16 mouse cellular contexts compared by ENCODE assay signal in the genomic region with DNA sequence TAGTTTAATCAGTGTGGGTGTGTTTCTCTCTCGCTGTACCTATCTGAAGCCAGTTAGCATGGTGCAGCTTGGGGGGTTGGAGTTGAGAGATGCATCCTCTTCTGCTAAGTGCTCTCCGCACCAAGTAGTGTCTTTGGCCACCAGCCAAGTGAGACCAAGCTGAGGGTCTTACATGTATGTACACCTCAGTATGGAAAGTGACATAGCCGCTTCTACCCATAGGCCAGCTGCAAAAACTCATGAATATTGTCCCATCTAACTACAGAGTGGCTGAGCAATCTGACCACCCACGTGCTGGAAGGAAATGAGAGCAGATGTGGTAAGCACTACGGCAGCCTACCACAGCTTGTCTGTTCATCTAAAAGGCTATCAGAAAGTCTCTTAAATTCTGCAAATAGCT.
DNase-seq lines count a peak whose midpoint lies in the region; ATAC-seq lines count a peak whose summit lies in the region.
"Had no signal": no experiment of that assay in that cellular context is flagged by ENCODE, and none has a peak within 500 bp of the region (broad histone marks: within the 10 kb centered on the region; RNA-seq: fewer than 3 reads in every experiment).

No protein-coding gene starts in this region.

- no peaks in the 10 kb centered on the region for H3K27me3 ChIP-seq in forebrain, embryonic 16.5 days (replicated peaks; ENCODE audit: control insufficient read depth, insufficient read depth, low read length)
- H3K27me3 ChIP-seq in forebrain, embryonic 13.5 days, result no peaks in the 10 kb centered on the region
- H3K27me3 ChIP-seq in midbrain, embryonic 13.5 days, result no peaks in the 10 kb centered on the region
- no peaks in the 10 kb centered on the region for H3K27me3 ChIP-seq in midbrain, embryonic 14.5 days (ENCODE audit: control insufficient read depth, insufficient read depth, low read length)
- no peaks in the 10 kb centered on the region for H3K27me3 ChIP-seq in liver, embryonic 12.5 days (replicated peaks)
- H3K27me3 ChIP-seq: midbrain, embryonic 12.5 days had no signal

- no peaks in the 10 kb centered on the region for H3K9me3 ChIP-seq in forebrain, embryonic 16.5 days (ENCODE audit: control insufficient read depth, low read length)
- H3K9me3 ChIP-seq in forebrain, embryonic 13.5 days (replicated peaks), result no peaks in the 10 kb centered on the region
- no peaks in the 10 kb centered on the region for H3K9me3 ChIP-seq in midbrain, embryonic 13.5 days
- no peaks in the 10 kb centered on the region for H3K9me3 ChIP-seq in midbrain, embryonic 14.5 days (ENCODE audit: control insufficient read depth, low read length)
- no peaks in the 10 kb centered on the region for H3K9me3 ChIP-seq in liver, embryonic 12.5 days (replicated peaks)
- H3K9me3 ChIP-seq: heart, embryonic 10.5 days; midbrain, embryonic 12.5 days had no signal

- 82% methylated on average over 5 of the region's 5 CpGs for WGBS in forebrain, embryonic 16.5 days
- 89% methylated on average over 5 of the region's 5 CpGs for WGBS in forebrain, embryonic 13.5 days
- WGBS in midbrain, embryonic 13.5 days, result 94% methylated on average over 5 of the region's 5 CpGs
- WGBS in midbrain, embryonic 14.5 days, result 95% methylated on average over 5 of the region's 5 CpGs
- WGBS in liver, embryonic 12.5 days (ENCODE audit: insufficient replicate concordance), result 65% methylated on average over 5 of the region's 5 CpGs

- no peaks in the 10 kb centered on the region for H3K36me3 ChIP-seq in forebrain, embryonic 16.5 days (ENCODE audit: control insufficient read depth, insufficient read depth)
- no peaks in the 10 kb centered on the region for H3K36me3 ChIP-seq in forebrain, embryonic 13.5 days (ENCODE audit: poor library complexity, severe bottlenecking)
- H3K36me3 ChIP-seq in midbrain, embryonic 13.5 days, result no peaks in the 10 kb centered on the region
- no peaks in the 10 kb centered on the region for H3K36me3 ChIP-seq in midbrain, embryonic 14.5 days (ENCODE audit: control insufficient read depth, insufficient read depth, low read length)
- H3K36me3 ChIP-seq in liver, embryonic 12.5 days, result no peaks in the 10 kb centered on the region
- H3K36me3 ChIP-seq: G1E; heart, embryonic 10.5 days; midbrain, embryonic 12.5 days had no signal

- H3K4me3 ChIP-seq in forebrain, embryonic 16.5 days (replicated peaks; ENCODE audit: low read length), result no peak overlapping the region
- no peak overlapping the region for H3K4me3 ChIP-seq in forebrain, embryonic 13.5 days
- no peak overlapping the region for H3K4me3 ChIP-seq in midbrain, embryonic 13.5 days (replicated peaks)
- H3K4me3 ChIP-seq in midbrain, embryonic 14.5 days (replicated peaks; ENCODE audit: low read depth, low read length), result no peak overlapping the region
- H3K4me3 ChIP-seq in liver, embryonic 12.5 days, result no peak overlapping the region
- H3K4me3 ChIP-seq: gastrocnemius, adult 2 months; heart, embryonic 10.5 days; midbrain, embryonic 12.5 days had no signal

- ATAC-seq in forebrain, embryonic 16.5 days, result peak; percentile 47; the same call in 1 of the 2 replicates
- ATAC-seq in forebrain, embryonic 13.5 days, result no peak
- 0 out of 2 replicates have a peak, but pooled peaks have one; percentile 20 for ATAC-seq in midbrain, embryonic 13.5 days
- no peak for ATAC-seq in midbrain, embryonic 14.5 days (ENCODE audit: low FRiP score, low TSS enrichment)
- no peak for ATAC-seq in liver, embryonic 12.5 days

- peak; percentile 28 for DNase-seq in layer of hippocampus, adult 11-12 months (ENCODE audit: low spot score)
- DNase-seq in layer of hippocampus, postnatal 10 days (ENCODE audit: low spot score in 2 of 2), result no peak
- DNase-seq in midbrain, embryonic 14.5 days, result no peak
- peak; percentile 55 for DNase-seq in telencephalon, adult 2 months (ENCODE audit: low read depth, low spot score)
- DNase-seq: adrenal gland, postnatal 25 days; gastrocnemius, adult 2 months; heart, postnatal 4 days; lung, postnatal 10 days; thymus, adult 2 months had no signal

- H3K4me1 ChIP-seq in forebrain, embryonic 16.5 days (replicated peaks; ENCODE audit: control insufficient read depth, insufficient read depth, low read length), result no peaks in the 10 kb centered on the region
- H3K4me1 ChIP-seq in forebrain, embryonic 13.5 days, result no peaks in the 10 kb centered on the region
- no peaks in the 10 kb centered on the region for H3K4me1 ChIP-seq in midbrain, embryonic 13.5 days (replicated peaks)
- no peaks in the 10 kb centered on the region for H3K4me1 ChIP-seq in midbrain, embryonic 14.5 days (ENCODE audit: control insufficient read depth, insufficient read depth, low read length)
- no peaks in the 10 kb centered on the region for H3K4me1 ChIP-seq in liver, embryonic 12.5 days
- H3K4me1 ChIP-seq: midbrain, embryonic 12.5 days had no signal

- no peak overlapping the region for H3K4me2 ChIP-seq in forebrain, embryonic 16.5 days (ENCODE audit: low read length)
- no peak overlapping the region for H3K4me2 ChIP-seq in forebrain, embryonic 13.5 days
- no peak overlapping the region for H3K4me2 ChIP-seq in midbrain, embryonic 13.5 days (replicated peaks)
- no peak overlapping the region for H3K4me2 ChIP-seq in midbrain, embryonic 14.5 days (ENCODE audit: low read length)
- no peak overlapping the region for H3K4me2 ChIP-seq in liver, embryonic 12.5 days
- H3K4me2 ChIP-seq: midbrain, embryonic 12.5 days had no signal

- no peak overlapping the region; the same call in 1 of the 2 replicates for H3K27ac ChIP-seq in forebrain, embryonic 16.5 days (ENCODE audit: low read length)
- H3K27ac ChIP-seq in forebrain, embryonic 13.5 days, result no peak overlapping the region
- no peak overlapping the region for H3K27ac ChIP-seq in midbrain, embryonic 13.5 days
- no peak overlapping the region for H3K27ac ChIP-seq in midbrain, embryonic 14.5 days (replicated peaks; ENCODE audit: low read depth, low read length)
- no peak overlapping the region for H3K27ac ChIP-seq in liver, embryonic 12.5 days
- H3K27ac ChIP-seq: gastrocnemius, adult 2 months; heart, embryonic 10.5 days; midbrain, embryonic 12.5 days had no signal

- H3K9ac ChIP-seq in forebrain, embryonic 16.5 days (replicated peaks; ENCODE audit: low read depth, low read length), result no peak overlapping the region
- H3K9ac ChIP-seq in forebrain, embryonic 13.5 days, result no peak overlapping the region
- no peak overlapping the region for H3K9ac ChIP-seq in midbrain, embryonic 13.5 days (replicated peaks)
- no peak overlapping the region for H3K9ac ChIP-seq in midbrain, embryonic 14.5 days (replicated peaks; ENCODE audit: low read length)
- H3K9ac ChIP-seq in liver, embryonic 12.5 days, result no peak overlapping the region
- H3K9ac ChIP-seq: midbrain, embryonic 12.5 days had no signal

Comparison
In these comparisons a context has a peak if more than half of its experiments do, and no peak if none do; other contexts are left out.
1. ATAC-seq: peak in forebrain, embryonic 16.5 days (single experiment) and midbrain, embryonic 13.5 days (single experiment); none in forebrain, embryonic 13.5 days (single experiment), midbrain, embryonic 14.5 days (single experiment) and liver, embryonic 12.5 days (single experiment).
2. DNase-seq: peak in layer of hippocampus, adult 11-12 months (single experiment) and telencephalon, adult 2 months (single experiment); none in layer of hippocampus, postnatal 10 days (0 of 2) and midbrain, embryonic 14.5 days (single experiment).